Mouse (Mus musculus): ENCODE data around the gene Mtfr1l.
"Not testable (repeated sequence)": the region's sequence is repeated elsewhere in the genome, so short reads cannot be mapped to it uniquely, and the experiment has no call there.

Gene Mtfr1l

GRCm38 (mm10) chr4:134494161-134494560 lies 41.0 kb downstream of the Mtfr1l start:
- intact Hi-C loops (cut with DNase I): not testable (repeated sequence)

- intact Hi-C loops (cut with DNase I): no loop called here
These were observed 43.5 kb downstream of the Mtfr1l start for GRCm38 (mm10) chr4:134491716-134492115.

GRCm38 (mm10) chr4:134489986-134490665 lies 45.1 kb downstream of the Mtfr1l start:
- intact Hi-C loops (cut with DNase I): no loop called here

- intact Hi-C loops (cut with DNase I): no loop called here
These were observed 47.0 kb downstream of the Mtfr1l start for GRCm38 (mm10) chr4:134488211-134488610.

- intact Hi-C loops (cut with DNase I): no loop called here
These were observed 49.9 kb downstream of the Mtfr1l start for GRCm38 (mm10) chr4:134485151-134485900.

GRCm38 (mm10) chr4:134484231-134484630 lies 51.0 kb downstream of the Mtfr1l start:
- intact Hi-C loops (cut with DNase I): no loop called here

GRCm38 (mm10) chr4:134483696-134484095 lies 51.5 kb downstream of the Mtfr1l start:
- intact Hi-C loops (cut with DNase I): no loop called here

GRCm38 (mm10) chr4:134483078-134483688 lies 52.0 kb downstream of the Mtfr1l start:
- intact Hi-C loops (cut with DNase I): no loop called here

- intact Hi-C loops (cut with DNase I): no loop called here
These were observed 52.7 kb downstream of the Mtfr1l start for GRCm38 (mm10) chr4:134482442-134482841.

GRCm38 (mm10) chr4:134481270-134481669 lies 53.9 kb downstream of the Mtfr1l start:
- intact Hi-C loops (cut with DNase I): no loop called here

GRCm38 (mm10) chr4:134480864-134481263 lies 54.3 kb downstream of the Mtfr1l start:
- intact Hi-C loops (cut with DNase I): no loop called here

- intact Hi-C loops (cut with DNase I): loop anchor here (2.0 to 10.0 kb wide), 2 partner anchors 85 to 215 kb away; no protein-coding TSS in a partner anchor
These were observed 55.3 kb downstream of the Mtfr1l start for GRCm38 (mm10) chr4:134479839-134480238.

- intact Hi-C loops (cut with DNase I): loop anchor here (2.0 to 10.0 kb wide), 2 partner anchors 83 to 213 kb away; no protein-coding TSS in a partner anchor
These were observed 57.2 kb downstream of the Mtfr1l start for GRCm38 (mm10) chr4:134478031-134478430.

- intact Hi-C loops (cut with DNase I): loop anchor here (10.0 kb wide), 1 partner anchor 212 kb away; no protein-coding TSS in a partner anchor
These were observed 58.3 kb downstream of the Mtfr1l start for GRCm38 (mm10) chr4:134476899-134477298.

Small RNAs within 50 kb of the gene (microRNA-seq; reads per million reads assigned to microRNA genes)
- gene Mir6403: 0 reads per million in 2 experiments
